Mouse (Mus musculus): ENCODE measurements around the gene Afmid.
"Not testable (repeated sequence)": the region's sequence is repeated elsewhere in the genome, so short reads cannot be mapped to it uniquely, and the experiment has no call there.

Afmid gene

DNA sequence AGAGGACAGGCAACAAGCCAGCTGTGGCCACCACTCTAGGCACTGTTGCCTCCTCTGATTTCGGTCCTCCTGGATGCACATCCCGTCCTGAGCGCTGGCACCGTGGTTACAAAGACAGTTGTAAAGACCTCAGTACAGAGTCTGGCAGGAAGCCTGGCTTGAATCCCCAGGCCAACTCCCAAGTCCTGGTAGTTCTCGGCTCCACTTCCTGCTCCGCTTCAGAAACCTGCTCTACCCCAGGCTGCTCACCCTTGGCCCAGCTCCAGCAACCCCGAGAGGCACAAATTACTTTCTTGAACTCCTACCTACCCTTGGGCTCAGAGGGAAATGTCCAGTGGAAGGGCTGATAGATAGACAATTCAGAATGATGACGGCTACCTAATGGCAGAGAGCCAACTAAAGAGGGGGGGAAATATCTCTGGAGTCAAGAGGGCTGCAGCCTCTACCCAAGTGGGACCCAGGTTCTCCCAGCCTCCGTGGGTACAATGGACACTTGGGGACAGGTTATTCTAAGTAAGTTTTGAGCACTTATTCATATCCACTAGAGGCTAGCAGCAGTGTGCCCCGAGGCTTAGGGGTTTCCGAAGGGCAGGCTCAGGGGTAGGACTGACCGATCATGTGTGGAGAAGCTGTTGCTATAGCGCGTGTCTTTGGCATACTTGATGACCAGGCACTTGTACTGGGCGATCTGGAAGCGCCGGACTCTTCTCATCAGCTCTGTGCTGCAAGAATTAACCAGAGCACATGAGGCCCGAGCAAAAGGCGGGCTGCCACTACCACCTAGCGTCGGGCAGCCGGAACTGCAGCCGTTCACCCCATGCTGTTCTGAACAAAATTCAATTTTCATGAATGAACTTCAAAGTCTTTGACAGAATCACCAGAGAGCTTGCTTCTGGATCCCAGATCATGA is 1.4 kb upstream of the Afmid start:
- DNase-seq (ENCODE audit: low spot score in 2 of 2): peak; percentile 71 to 83

DNA sequence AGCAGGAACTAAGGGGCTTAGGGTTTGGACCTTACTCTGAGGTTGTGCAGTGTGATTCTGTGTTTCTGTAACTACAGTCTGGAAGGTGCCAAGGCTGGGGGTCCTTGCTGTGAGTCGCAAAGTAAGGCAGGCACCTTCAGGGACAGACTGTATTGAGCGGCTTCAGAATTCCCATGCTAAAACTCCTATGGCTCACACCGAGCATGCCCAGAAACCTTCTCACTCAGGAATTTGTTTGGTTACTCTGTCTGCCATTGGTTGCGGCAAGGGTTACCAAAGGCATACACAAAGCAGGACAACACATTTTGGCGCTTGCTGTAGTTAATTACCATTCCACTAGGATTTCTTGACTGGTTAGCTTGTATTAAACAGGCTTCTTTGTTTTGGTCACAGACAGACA is 440 bp downstream of the Afmid start:
- DNase-seq (ENCODE audit: low spot score in 2 of 2): peak in 1 of 2 experiments; percentile 23

DNA sequence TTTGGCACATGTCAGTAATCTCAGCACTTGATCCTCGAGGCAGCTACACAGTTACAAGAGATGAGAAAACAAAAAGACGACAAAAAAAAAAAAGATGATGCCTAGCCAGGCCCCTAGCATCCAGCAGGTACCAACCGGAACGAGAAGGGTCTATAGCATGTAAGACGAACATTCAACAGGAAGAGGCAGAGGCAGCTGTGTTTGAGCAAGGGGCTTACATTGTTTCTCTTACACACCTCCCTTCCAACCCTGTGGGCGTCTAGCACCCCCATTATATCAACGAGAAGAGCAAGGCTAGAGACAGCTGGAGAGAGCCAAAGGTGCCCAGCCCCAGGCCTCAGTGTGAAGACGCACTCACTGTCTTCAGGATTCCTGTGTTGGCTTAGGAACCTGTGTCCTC is 1.2 kb downstream of the Afmid start:
- DNase-seq (ENCODE audit: low spot score in 2 of 2): no peak

DNA sequence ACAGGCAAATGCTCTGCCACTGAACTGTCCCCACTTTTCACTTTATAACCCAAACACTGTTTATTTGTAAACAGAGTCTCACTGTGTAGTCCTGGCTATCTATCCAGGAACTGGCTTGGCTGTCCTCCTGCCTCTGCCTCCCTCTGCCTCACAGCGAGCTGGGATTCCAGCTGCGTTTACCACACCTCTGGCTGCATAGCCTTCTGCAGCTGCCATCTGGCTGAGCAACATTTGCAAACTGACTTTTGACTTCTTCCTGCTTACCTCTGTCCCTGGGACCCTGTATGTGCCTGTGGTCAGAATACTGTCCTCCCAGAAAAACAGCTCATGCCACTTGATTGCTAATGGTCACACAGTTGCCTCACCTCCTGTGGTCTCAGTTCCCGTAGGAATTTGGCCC is 1.7 kb downstream of the Afmid start:
- DNase-seq (ENCODE audit: low spot score in 2 of 2): no peak

DNA sequence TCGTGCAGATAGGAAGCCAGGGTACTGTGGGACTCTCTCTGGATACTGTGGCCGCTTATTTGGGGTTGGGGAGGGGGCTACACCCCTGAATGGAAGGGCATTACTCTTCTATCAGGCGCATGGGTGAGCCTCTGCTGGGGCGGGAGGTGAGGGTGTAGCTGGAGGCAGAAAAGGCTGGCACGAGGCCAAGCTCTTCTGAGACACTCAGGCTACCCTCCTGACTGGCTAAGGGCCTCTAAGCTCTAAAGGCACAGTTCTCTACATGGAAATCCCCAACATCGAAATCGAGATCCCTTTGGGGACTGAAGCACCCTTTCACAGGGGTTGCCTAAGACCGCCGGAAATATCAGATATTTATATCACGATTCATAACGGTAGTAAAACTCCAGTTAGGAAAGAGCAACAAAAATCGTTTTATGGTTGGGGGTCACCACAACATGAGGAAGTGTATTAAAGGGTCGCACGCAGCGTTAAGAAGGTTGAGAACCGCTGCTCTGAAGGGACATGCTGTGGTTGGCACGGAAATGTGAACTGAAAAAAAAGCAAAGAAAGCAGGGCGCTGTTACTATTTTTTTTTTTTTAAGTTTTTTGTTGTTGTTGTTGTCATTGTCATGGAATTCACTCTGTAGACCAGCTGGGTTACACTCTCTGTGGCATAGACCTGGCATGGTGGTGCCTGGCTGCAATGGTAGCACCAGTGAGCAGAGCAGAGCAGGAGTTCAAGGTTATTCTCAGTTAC is 2.6 kb downstream of the Afmid start:
- DNase-seq (ENCODE audit: low spot score in 2 of 2): no peak

DNA sequence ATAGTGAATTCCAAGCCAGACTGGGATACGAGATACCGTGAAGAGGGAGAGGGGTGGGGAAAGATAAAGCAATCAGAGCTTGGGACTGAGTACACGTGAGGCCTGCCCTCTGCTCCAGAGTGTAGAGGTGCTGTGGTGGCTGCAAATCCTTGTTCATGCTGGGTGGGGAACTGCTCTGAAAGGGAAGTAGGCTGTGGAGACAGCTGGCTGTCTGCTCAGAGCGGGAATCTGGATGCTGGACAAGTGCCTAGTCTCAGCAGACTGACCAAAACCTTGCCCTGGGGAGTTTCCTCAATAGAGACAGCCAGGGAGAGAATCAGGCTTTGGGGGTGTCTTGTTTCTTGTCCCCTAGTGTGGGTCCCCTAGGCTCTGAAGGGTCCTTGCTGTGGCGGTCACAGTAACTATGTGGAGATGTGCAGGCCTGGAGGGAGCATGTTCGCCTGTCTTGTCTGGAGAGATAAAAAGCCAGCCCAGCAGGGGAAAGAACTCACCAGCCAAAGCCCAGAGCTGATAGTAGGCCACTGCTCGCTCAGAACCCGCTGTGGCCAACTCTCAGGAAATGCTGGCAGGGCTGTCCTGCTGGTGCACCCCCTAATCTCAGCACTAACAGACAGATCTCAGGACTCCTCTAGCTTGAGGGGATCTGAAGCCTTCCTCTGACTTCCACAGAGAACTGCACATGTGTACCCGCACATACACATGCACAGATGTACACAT is 3.3 kb downstream of the Afmid start:
- DNase-seq (ENCODE audit: low spot score in 2 of 2): peak in 1 of 2 experiments; percentile 50

DNA sequence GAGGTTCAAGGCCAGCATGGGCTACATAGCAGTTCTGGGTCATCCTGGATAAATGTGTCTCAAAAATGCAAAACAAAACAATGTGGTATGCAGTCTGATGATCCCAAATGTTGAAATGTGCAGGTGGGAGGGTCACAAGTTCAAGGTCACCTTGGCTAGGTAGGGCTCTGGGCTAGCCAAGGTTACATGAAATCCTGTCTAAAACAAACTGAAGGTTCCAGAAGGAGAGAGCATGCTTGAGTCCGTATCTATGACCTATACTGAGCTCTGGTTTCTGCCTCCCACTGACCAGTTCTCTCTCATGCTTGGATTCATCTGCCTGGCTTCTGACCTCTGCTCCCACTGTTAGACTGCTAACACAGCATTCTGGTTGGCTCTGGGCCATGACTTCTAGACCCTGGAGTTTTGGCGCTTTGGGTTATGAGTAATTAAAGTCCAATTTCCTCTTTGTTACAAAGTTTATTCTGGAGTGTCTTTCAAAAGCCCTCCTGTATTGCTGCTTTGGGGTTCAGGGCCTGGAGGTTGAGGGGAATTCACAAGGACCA is 4.0 kb downstream of the Afmid start:
- DNase-seq (ENCODE audit: low spot score in 2 of 2): peak in 1 of 2 experiments; percentile 34

DNA sequence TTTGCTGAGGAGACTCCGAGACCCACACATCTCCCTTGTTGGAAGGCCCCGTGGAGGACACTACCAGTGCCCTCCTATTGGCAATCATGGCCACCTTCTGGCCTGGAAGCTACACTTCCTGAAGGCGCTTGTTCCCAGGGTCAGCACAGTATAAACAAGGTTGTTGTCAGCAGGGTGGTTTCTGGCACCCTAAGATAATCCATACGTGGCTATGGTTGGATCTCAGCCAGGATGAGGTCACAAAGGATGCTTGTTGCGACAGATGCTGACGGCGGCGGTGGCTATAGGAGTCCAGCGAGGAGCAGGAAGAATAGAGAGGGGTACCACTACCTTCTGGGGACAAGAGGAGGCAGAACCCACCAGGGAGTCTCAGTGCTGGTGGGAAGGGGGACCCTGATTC is 4.7 kb downstream of the Afmid start:
- DNase-seq (ENCODE audit: low spot score in 2 of 2): no peak

DNA sequence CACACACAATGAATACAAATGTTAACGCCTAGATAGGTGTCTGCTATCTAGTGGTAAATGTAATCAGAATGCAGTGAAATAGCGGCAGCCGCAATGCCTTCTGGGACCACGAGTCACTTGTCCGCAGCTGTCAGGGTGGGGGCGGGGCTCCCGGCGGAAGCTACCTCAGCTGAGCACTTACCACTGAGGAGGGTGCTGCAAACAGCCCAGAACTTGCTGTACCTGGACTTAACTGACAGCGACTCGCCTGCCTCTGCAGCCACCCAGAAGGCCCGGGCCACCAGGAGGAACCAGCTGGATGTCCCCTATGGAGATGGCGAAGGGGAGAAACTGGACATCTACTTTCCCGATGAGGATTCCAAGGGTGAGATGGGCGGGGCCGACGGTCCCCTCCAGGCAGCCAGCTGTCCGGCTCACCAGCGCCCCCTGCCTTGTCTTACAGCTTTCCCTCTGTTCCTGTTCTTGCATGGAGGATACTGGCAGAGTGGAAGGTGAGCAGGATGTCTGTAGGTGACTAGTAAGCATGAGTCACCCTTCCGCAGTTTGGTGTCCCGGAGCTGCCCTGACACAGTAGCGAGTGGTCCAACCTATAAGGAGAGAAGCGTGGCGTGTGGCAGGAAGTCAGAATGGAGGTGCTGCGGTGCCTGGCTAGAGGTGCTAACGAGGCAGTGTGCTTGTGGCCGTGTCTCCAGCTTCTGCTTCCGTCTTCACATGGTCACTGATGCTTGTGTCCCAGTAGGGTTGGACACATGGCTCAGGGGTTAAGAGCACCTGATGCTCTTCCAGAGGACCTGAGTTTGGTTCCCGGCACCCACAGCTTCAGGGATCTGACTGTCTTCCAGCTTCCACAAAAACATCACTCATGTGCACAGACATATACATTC is 6.6 kb downstream of the Afmid start:
- peak; percentile 39 to 74 for DNase-seq (ENCODE audit: low spot score in 2 of 2)

DNA sequence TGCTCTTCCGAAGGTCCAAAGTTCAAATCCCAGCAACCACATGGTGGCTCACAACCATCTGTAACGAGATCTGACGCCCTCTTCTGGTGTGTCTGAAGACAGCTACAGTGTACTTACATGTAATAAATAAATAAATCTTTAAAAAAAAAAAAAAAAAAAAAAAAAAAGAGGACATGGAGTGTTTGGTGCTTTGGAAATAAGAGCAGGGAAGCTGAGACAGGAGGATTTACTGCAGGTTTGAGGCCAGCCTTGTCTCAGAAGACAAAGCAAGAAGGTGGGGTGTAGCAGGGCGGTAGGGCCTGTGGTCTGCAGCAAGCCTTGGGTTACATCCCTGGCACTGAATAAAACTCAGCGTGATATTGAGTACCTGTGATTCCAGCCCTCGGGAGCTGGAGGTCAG is 7.8 kb downstream of the Afmid start:
- not testable (repeated sequence) for DNase-seq (ENCODE audit: low spot score in 2 of 2)

DNA sequence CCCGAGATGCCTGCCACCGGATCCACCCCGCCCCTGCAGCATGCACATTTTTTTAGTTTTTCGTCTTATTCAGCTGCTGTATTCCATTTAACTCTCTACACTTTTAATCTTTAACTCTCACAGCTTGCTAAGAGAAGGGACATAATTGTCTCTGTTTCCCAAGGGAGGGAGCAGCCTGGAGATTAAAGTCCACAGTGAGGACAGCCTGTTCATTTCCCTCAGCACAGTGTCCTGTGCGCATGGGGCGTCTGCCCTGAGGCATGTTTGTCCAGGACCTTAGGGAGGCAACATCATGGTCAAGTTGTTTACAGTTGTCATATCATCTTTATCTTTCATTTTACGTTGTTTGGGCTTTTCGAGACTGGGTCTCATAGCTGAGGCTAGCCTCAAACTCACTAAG is 8.4 kb downstream of the Afmid start:
- DNase-seq (ENCODE audit: low spot score in 2 of 2): no peak

DNA sequence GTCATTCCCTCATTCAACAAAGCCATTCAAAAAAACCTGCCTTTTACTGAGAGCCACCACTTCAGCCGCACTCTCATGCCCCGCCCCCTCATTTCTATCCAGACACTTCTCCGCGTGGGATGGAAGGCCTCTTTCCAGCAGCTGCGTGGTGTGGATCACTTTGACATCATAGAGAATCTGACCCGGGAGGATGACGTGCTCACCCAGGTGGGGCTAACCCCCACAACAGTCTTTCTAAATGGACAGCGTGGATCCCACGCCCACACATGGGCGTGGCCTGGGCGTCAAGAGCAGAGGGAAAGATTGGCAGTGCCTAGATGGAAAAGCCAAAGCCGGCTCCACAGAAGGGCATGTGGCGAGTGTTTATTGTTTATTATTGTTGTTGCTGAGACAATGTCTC is 10.6 kb downstream of the Afmid start:
- DNase-seq (ENCODE audit: low spot score in 2 of 2): no peak

DNA sequence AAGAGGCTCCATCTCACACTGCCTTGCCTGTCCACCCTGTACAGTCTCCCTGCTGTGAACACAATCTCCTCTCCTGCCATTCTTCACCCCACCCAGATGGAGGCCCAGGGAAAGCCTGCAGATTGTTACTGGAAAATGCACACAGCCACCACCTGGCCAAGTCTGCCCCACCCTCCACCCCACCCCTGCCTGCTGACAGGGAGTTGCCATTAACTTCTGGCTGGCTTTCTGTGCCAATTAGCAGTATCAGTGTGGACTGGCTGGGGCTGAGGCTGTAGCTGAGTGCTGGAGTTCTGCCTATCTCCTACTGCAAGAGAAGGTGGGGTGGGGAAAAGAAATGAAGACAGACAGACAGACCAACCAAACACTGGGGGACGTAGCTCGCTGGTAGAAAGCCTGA is 12.8 kb downstream of the Afmid start:
- DNase-seq (ENCODE audit: low spot score in 2 of 2): no peak

DNA sequence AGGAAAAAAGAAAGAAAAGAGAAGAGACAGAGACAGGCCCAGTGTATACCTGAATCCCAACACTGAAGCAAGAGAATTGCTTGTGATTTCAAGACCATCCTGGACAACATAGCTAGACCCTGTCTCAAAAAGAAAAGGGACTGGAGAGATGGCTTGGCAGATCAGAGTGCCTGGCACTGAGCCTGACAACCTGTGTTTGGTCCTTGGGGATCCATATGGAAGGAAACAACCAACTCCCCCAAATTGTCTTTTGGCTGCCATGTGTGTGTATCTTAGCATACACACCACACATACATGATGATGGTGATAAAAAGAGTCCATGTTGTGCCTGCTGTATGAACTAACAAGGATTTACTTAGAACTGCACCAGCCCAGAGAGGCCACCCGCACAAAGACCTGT is 13.3 kb downstream of the Afmid start:
- DNase-seq (ENCODE audit: low spot score in 2 of 2): no peak

DNA sequence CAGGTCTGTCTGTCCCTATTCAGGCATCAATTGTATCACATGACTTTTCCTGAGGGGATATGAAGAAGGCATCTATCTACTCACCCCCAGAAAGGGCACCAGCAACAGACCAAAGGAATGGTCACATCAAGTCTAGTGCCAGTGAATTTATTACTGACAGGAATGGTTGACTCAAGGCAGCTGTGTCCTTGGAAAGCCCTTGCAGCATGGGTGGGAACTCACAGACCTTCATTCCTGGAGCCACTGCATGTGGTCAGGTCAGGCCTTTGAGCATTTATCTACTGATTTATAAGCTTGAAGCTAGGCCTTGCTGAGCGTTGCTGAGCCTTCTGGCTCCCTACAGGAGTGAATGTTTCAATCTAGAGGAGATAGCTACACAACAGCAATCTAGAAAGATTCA is 15.2 kb downstream of the Afmid start:
- no peak for DNase-seq (ENCODE audit: low spot score in 2 of 2)

DNA sequence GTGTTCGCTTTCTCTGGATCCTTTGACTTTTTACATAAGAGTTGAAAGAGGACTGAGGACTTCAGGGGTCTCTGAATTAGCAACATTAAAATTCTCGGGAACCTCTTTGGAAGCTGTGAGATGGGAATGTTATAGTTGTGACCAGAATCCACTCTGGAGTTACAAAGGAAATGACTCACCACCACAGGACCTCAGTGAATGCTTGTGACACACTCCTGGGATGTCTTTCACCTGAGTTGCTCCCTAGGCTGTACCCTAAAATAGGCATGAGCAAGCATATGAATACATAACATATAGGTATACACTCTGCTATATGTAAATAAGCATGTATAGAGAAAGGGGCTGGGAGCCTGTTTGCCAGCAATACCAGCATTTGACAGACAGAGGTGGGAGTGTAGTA is 17.7 kb downstream of the Afmid start:
- no peak for DNase-seq (ENCODE audit: low spot score in 2 of 2)

DNA sequence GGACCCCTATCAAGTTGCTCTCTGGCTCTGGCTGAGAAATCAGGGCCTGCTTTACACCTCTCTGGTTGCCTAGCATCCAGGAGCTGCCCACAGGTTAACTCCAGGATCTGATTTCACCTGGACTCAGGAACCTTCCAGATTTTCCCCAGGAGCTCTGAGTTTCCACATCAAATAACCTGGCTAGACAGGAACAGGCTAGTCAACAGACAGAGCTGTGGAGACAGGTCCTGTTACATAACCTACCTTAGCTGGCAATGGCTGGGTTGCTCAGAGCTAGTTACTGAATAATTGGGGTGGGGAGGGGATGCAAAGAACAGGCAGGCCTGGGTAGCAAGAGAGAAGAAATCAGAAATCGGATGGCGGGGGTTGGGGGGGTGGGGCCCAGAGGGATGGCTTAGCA is 19.3 kb downstream of the Afmid start:
- no peak for DNase-seq (ENCODE audit: low spot score in 2 of 2)

DNA sequence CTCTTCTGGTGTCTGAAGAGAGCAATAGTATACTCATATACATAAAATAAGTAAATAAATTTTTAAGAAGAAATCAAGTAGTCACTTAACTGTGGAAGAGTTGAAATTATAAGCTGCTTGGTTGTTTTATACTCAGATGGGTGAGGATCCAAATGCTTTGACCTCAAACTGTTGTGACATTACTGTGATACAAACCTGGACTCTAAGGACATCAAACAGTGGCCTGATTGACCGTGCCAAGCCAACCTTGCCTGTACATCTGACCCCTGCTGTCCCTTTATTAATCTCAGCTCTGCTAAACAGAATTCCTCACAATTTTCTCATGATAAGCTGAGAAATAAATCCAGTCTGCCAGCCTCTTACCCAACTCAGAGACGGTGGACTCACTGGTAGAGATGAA is 19.9 kb downstream of the Afmid start:
- no peak for DNase-seq (ENCODE audit: low spot score in 2 of 2)

DNA sequence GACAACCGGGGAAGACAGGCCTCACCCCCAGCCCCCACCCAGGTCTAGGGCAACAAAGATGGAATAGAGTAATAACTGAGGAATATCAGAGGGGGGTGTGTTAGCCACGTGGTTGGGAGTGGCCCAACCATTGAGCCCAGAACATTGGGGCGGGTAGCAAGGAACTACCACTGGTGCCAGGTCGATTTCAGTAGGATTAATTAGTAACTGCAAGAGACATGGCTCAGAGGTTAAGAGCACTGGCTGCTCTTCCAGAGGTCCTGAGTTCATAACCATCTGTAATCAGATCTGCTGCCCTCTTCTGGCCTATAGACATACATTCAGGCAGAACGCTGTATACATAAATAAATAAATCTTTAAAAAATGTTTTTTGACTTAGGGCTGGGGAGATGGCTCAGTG is 20.9 kb downstream of the Afmid start:
- DNase-seq (ENCODE audit: low spot score in 2 of 2): no peak

DNA sequence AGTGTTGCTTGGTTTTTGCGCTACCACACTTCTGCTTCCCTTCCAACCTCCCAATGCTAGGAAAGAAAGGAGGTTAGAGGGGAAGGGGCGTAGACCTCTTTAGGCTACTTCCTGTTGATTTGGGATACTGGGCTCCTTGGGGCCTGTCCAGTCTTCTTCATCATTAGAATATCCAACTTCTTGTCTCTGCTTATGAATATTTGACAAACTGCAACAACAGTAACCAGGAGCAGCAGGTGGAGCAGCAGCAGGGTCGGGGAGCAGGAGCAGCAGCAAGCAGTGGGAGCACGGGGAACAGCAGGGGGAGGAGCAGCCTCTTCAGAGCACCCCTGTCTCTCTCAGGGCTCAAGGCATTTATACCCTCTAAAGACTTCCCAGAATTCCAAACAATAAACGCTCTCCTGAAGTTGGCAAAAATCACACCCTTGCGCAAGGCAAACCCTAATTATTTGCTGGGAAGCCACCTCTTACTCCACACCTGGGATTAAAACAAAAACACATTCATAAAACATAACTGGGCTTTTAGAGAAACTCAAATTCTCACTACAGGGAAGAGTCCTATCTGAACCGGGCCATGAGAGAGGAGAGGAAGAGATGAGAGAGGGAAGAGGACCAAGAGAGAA is 22.0 kb downstream of the Afmid start:
- no peak for DNase-seq (ENCODE audit: low spot score in 2 of 2)
